Mouse (Mus musculus) ES-E14 (cell line): ENCODE data around the gene Efna5.

Experiments
- CHD2 ChIP-seq: IDR thresholded peaks from 2 replicates; pipeline ENCODE4 v1.6.1; 2014; ENCODE audit warnings: mild to moderate bottlenecking, low read depth, low read length, inconsistent platforms
- HCFC1 ChIP-seq: IDR thresholded peaks from 2 replicates; pipeline ENCODE4 v1.6.1; 2012; ENCODE audit warnings: low read length, inconsistent platforms, borderline replicate concordance; ENCODE audit not compliant: insufficient read depth
- MAFK ChIP-seq: IDR thresholded peaks from 2 replicates; pipeline ENCODE4 v1.6.1; 2014; ENCODE audit warnings: mild to moderate bottlenecking, low read depth, low read length, inconsistent platforms; ENCODE audit not compliant: insufficient read depth
- ZC3H11A ChIP-seq: IDR thresholded peaks from 2 replicates; pipeline ENCODE4 v1.6.1; 2012; ENCODE audit warnings: low read depth, mild to moderate bottlenecking, inconsistent platforms, low read length, borderline replicate concordance
- ZNF384 ChIP-seq: IDR thresholded peaks from 2 replicates; pipeline ENCODE4 v1.6.1; 2012; ENCODE audit warnings: low read depth, low read length, inconsistent platforms

DNA sequence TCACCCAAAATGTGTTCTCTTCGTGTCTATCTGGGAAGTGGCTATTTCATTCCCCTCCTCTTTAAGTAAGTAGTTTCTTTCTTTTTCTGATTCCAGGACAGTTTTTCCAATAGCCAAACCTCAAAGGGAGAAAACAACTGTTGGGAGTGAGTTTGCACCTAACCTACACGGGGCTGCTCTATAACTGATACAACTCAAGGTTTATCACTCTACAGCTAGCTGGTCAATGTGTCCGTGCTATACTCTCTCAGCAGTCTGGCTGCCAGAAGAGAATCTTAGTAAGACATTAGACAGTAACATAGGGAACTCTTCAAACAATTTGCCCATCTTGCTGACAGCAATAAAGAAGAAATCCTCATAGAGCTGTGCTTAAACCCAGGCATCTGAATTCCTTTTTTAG, 130.5 kb downstream of the Efna5 start:
- TF ChIP-seq MAFK (no peak), HCFC1 (no peak), ZNF384 (no peak), ZC3H11A (no peak), CHD2 (no peak)
